Mouse (Mus musculus) splenic B cell, adult 2 months (primary cell): ENCODE measurements around the gene Arhgef3.

Experiments
- DNase-seq: peaks from one replicate; pipeline ENCODE4 v3.0.0-alpha.2; 2011; ENCODE audit warnings: low read depth, low spot score
- H3K27me3 ChIP-seq: 2 replicates; pipeline ENCODE4 v1.6.1; 2012; ENCODE audit warnings: mild to moderate bottlenecking, low read length, moderate library complexity, mixed read lengths; ENCODE audit not compliant: control insufficient read depth, poor library complexity, insufficient read depth, severe bottlenecking
- H3K36me3 ChIP-seq: 2 replicates; pipeline ENCODE4 v1.6.1; 2012; ENCODE audit warnings: mild to moderate bottlenecking, low read length, moderate library complexity, mixed read lengths; ENCODE audit not compliant: control insufficient read depth, poor library complexity, insufficient read depth, severe bottlenecking

Arhgef3 gene

GRCm38 (mm10) chr14:27114362-27115274, at the start of gene Arhgef3:
TSS of gene Arhgef3 (plus strand) at chr14:27114899.
- no peaks in the 10 kb centered on the region for H3K36me3 ChIP-seq
- peak; percentile 15 for DNase-seq
- no peaks in the 10 kb centered on the region for H3K27me3 ChIP-seq

GRCm38 (mm10) chr14:27066171-27066929, 48.3 kb upstream of the Arhgef3 start:
- Histone ChIP-seq H3K27me3 (no peaks in the 10 kb centered on the region; the same call in 1 of the 2 replicates), H3K36me3 (no peaks in the 10 kb centered on the region; the same call in 1 of the 2 replicates)
- DNase-seq, result no peak

- no peak for DNase-seq
- Histone ChIP-seq H3K36me3 (no peaks in the 10 kb centered on the region; the same call in 1 of the 2 replicates), H3K27me3 (no peaks in the 10 kb centered on the region)
Observed at GRCm38 (mm10) chr14:27067866-27068271, 46.8 kb upstream of the Arhgef3 start.

DNA sequence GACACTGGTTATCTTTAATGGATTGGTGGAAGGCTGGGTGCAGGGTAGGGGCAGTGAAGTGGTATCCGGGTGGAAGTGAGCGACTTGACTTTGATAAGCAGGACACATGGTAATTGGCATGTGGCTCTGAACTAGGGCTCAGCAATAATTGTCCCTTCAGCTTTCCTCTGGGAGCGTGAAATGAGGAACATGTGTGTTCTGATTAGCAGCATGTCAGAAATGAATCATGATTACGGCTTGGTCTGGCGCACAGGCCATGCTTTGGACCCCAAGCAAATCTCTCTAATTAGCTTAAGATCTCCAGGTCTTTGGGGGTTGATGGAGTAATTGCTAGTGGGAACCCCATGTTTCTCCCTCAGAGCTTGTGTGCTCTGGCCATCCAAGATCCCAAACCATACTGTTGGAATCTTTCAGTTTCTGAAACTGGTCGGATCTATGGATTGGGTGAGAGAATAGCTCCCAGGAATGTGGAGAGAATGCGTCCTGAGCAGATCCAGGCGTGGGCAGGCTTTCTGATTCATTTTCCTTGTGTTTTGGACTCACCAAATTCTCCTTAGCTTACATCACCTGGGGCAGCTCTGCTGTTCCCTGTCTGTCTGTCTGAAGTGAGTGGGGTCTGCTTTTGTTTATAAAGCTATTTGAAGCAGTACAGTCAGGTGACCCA, 45.1 kb upstream of the Arhgef3 start:
- H3K36me3 ChIP-seq, result no peaks in the 10 kb centered on the region; the same call in 1 of the 2 replicates
- DNase-seq, result no peak

DNA sequence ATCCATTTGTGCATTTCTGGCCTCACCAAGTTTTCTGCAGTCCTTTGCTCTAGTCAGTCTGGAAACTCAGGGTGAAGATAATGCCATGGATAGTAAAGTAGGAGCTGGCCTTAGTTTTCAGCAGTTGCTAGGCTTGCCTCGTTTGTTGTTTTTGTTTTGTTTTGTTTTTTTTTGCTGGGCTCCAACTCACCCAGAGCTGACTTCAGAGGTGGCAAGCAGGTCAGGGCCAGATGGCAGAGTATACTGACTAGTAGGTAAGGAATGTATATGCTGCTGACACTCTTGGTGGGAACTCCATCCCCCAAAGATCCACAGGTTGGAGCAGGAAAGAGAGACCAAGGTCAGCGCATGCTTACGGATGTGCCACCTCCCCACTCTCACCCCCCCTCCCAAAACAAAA, 44.6 kb upstream of the Arhgef3 start:
- DNase-seq, result no peak
- H3K27me3 ChIP-seq, result no peaks in the 10 kb centered on the region
- no peaks in the 10 kb centered on the region; the same call in 1 of the 2 replicates for H3K36me3 ChIP-seq

More for the DNA sequence above, 45.1 kb upstream of the Arhgef3 start:
- H3K27me3 ChIP-seq, result no peaks in the 10 kb centered on the region

- no peak for DNase-seq
- Histone ChIP-seq H3K36me3 (no peaks in the 10 kb centered on the region; the same call in 1 of the 2 replicates), H3K27me3 (no peaks in the 10 kb centered on the region)
Observed at GRCm38 (mm10) chr14:27070758-27071157, 43.9 kb upstream of the Arhgef3 start.

- Histone ChIP-seq H3K27me3 (no peaks in the 10 kb centered on the region), H3K36me3 (no peaks in the 10 kb centered on the region)
- DNase-seq, result peak; percentile 6
Observed at GRCm38 (mm10) chr14:27071985-27072384, 42.7 kb upstream of the Arhgef3 start.

- DNase-seq, result no peak
- no peaks in the 10 kb centered on the region for H3K36me3 ChIP-seq
- no peaks in the 10 kb centered on the region for H3K27me3 ChIP-seq
Observed at GRCm38 (mm10) chr14:27075084-27075483, 39.6 kb upstream of the Arhgef3 start.

GRCm38 (mm10) chr14:27075909-27076521, 38.7 kb upstream of the Arhgef3 start:
- Histone ChIP-seq H3K36me3 (no peaks in the 10 kb centered on the region), H3K27me3 (no peaks in the 10 kb centered on the region)
- no peak for DNase-seq

- no peaks in the 10 kb centered on the region for H3K27me3 ChIP-seq
- no peak for DNase-seq
- no peaks in the 10 kb centered on the region for H3K36me3 ChIP-seq
Observed at GRCm38 (mm10) chr14:27076522-27076920, 38.2 kb upstream of the Arhgef3 start.

DNA sequence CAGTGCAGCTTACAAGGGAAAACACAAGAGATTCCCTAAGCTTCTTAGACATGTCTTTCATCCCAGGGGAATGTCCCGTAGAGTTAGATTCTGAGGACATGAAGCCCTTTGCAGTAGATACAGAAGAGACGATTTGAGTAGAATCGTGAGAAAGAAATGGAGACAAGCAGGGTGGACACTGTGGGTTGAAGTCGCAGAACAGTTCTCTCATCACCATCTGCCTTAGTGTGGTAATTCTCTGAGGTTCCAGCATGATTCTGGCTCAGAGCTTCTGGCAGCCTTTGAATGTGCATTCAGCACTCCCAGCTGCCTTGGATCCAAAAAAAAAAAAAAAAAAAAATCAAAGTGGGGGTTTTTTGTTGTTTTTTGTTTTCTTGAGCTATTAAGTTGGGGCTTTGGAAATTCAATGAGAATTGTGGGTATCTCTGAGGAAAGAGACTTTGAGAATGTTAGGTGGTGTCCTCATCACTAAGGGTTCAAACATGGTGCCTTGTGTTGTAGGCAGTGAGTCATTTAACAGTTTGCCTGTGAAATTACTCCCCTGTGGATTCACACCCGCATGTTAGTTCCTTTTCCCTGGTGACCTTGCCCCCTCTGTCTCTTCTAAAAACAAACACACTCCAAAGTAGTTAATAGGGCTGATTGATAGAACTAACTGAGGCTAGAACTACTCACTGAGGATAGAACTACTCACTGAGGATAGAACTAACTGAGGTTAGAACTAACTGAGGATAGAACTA, 33.0 kb upstream of the Arhgef3 start:
- no peaks in the 10 kb centered on the region for H3K27me3 ChIP-seq
- H3K36me3 ChIP-seq, result no peaks in the 10 kb centered on the region
- no peak for DNase-seq

DNA sequence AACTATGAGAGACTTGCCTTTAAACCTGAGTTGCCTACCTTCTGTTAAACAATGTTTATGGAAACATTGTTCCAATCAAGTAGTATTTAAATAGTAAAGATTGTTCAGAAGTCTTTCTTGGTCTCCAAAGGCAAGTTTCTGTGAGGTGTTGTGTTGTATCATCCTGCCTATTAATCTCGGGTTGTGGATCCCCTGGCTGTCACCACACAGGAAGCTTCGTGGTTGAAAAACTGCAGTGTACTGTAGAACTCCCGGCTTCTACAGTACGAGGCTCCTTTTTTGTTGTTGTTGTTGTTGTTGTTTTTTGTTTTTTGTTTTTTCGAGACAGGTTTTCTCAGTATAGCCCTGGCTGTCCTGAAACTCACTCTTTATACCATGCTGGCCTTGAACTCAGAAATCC, 29.2 kb upstream of the Arhgef3 start:
- no peak for DNase-seq
- no peaks in the 10 kb centered on the region for H3K27me3 ChIP-seq
- no peaks in the 10 kb centered on the region for H3K36me3 ChIP-seq

DNA sequence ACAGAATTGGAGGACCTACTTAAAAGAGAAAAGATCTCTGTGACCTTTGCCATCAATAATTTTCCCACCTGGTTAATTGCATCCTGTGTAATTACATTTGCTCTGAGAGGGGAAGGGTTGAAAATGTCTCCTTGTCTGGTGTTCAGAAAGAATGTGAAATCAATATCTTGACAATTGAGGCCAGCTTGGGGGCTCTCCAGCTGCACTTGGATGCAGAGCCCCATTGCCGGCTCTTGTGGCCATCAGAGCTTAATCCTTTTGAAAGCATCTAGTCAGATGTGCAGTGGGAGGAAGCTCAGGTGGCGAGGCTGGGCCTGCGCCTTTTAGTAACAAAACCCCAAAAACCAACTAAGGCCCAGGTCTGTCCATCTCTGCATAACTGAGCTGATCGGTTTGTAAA, 28.7 kb upstream of the Arhgef3 start:
- DNase-seq, result no peak
- H3K27me3 ChIP-seq, result no peaks in the 10 kb centered on the region
- H3K36me3 ChIP-seq, result no peaks in the 10 kb centered on the region

DNA sequence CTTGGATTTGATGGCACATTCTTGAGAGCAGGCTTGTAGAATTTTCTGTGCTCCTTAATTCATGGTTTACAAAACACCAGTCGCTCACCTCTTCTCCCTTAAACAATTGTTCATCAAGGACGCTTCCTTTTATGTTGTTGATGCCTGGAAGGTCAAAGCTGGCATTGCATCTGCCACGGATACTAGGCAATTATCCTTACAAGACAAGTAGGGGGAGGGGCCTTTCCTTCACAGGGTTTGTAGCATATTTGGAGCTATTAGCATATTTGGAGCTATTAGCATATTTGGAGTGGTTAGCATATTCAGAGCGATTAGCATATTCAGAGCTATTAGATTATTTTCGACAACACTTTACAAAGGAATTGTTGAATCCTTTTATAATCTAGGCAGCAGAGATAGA, 20.5 kb upstream of the Arhgef3 start:
- no peak for DNase-seq
- no peaks in the 10 kb centered on the region for H3K27me3 ChIP-seq
- H3K36me3 ChIP-seq, result no peaks in the 10 kb centered on the region
